Mouse (Mus musculus) kidney, postnatal 0 days (tissue): ENCODE data around the gene Sik3. TPM values are rescaled to one million over a fixed set of nuclear protein-coding genes. Genes with fewer than 3 reads are reported as not detected.

Experiments used
- ATAC-seq: fragments of 200-750 bp; cut with Nextera tagmentation; replicated peaks from 2 replicates; pipeline ENCODE4 v1.8.0; 2017; ENCODE audit warnings: low read depth, moderate number of reproducible peaks, moderate TSS enrichment, moderate library complexity; ENCODE audit not compliant: low FRiP score
- DNase-seq: peaks from one replicate; pipeline ENCODE4 v3.0.0-alpha.2; 2016; ENCODE audit warnings: low spot score
- H3K27ac ChIP-seq: fragments of 300-500 bp; sonication (generic); 2 replicates; pipeline ENCODE4 v1.5.1; 2014; ENCODE audit warnings: mild to moderate bottlenecking
- H3K27me3 ChIP-seq: fragments of 300-500 bp; sonication (generic); 2 replicates; pipeline ENCODE4 v1.6.1; 2014; ENCODE audit warnings: low read length, mixed read lengths; ENCODE audit not compliant: insufficient read depth
- H3K36me3 ChIP-seq: fragments of 300-500 bp; sonication (generic); 2 replicates; pipeline ENCODE4 v1.6.1; 2014; ENCODE audit warnings: low read length, mixed read lengths; ENCODE audit not compliant: insufficient read depth
- H3K4me1 ChIP-seq: fragments of 300-500 bp; sonication (generic); replicated peaks from 2 replicates; pipeline ENCODE4 v1.6.1; 2014; ENCODE audit warnings: antibody characterized with exemption, low read length, mixed read lengths; ENCODE audit not compliant: insufficient read depth
- H3K4me2 ChIP-seq: fragments of 300-500 bp; sonication (generic); 2 replicates; pipeline ENCODE4 v1.6.1; 2014; ENCODE audit warnings: mild to moderate bottlenecking, low read length, moderate library complexity, mixed read lengths
- H3K4me3 ChIP-seq: fragments of 300-500 bp; sonication (generic); replicated peaks from 2 replicates; pipeline ENCODE4 v1.5.1; 2014; ENCODE audit warnings: low read depth, low read length
- H3K9ac ChIP-seq: fragments of 300-500 bp; sonication (generic); 2 replicates; pipeline ENCODE4 v1.6.1; 2014; ENCODE audit warnings: low read depth, low read length
- H3K9me3 ChIP-seq: fragments of 300-500 bp; sonication (generic); replicated peaks from 2 replicates; pipeline ENCODE4 v1.6.1; 2016; ENCODE audit warnings: low read length, inconsistent platforms, mixed read lengths
- CTCF ChIP-seq: IDR thresholded peaks from 2 replicates; pipeline ENCODE4 v1.5.1; 2016; ENCODE audit warnings: antibody characterized with exemption, low read depth, mild to moderate bottlenecking, moderate library complexity
- WGBS: fragments of 180-500 bp; shearing (Covaris S2); extraction: QIAGEN DNeasy Blood & Tissue Kit; methylation state at CpG from one replicate; pipeline ENCODE4 v1.1.7; 2014; 5-methylcytosine and 5-hydroxymethylcytosine counted together
- polyA plus RNA-seq: library from polyadenylated mRNA; unstranded; fragments of >200 nt; fragmentation: Nextera tagmentation; extraction: Ambion mirVana; gene quantifications from 2 replicates; pipeline ENCODE4 v1.2.1, GENCODE M21; 2015

Gene Sik3
- polyA plus RNA-seq, 1 experiment from 2014 or later, result 12.5 TPM

GRCm38 (mm10) chr9:46060249-46060648 is 47.6 kb downstream of the Sik3 start:
- no peak for TF ChIP-seq CTCF
- Histone ChIP-seq H3K27me3 (no peaks in the 10 kb centered on the region), H3K4me3 (no peak overlapping the region), H3K9ac (no peak overlapping the region), H3K4me2 (no peak overlapping the region), H3K36me3 (no peaks in the 10 kb centered on the region), H3K9me3 (no peaks in the 10 kb centered on the region), H3K27ac (no peak overlapping the region), H3K4me1 (peaks cover 2% of the 10 kb centered on the region; the same call in 1 of the 2 replicates)
- no peak for DNase-seq
- no peak for ATAC-seq
- WGBS, result 68% methylated on average over 2 of the region's 2 CpGs

GRCm38 (mm10) chr9:46061696-46062425 is 49.2 kb downstream of the Sik3 start:
- no peak for DNase-seq
- Histone ChIP-seq H3K9ac (no peak overlapping the region), H3K4me1 (peaks cover 2% of the 10 kb centered on the region; the same call in 1 of the 2 replicates), H3K27me3 (no peaks in the 10 kb centered on the region), H3K4me3 (no peak overlapping the region), H3K9me3 (no peaks in the 10 kb centered on the region), H3K36me3 (no peaks in the 10 kb centered on the region), H3K27ac (peak overlapping the region; percentile 21; the same call in 1 of the 2 replicates), H3K4me2 (no peak overlapping the region)
- no peak for ATAC-seq
- WGBS, result 56% methylated on average over 9 of the region's 9 CpGs
- TF ChIP-seq CTCF, result no peak

- H3K27ac ChIP-seq, result no peak overlapping the region
- 88% methylated on average over 7 of the region's 7 CpGs for WGBS
- H3K4me2 ChIP-seq, result no peak overlapping the region
- H3K9ac ChIP-seq, result no peak overlapping the region
- H3K36me3 ChIP-seq, result no peaks in the 10 kb centered on the region
- no peaks in the 10 kb centered on the region for H3K9me3 ChIP-seq
- ATAC-seq, result no peak
- H3K27me3 ChIP-seq, result no peaks in the 10 kb centered on the region
- DNase-seq, result no peak
- TF ChIP-seq CTCF, result no peak
- H3K4me1 ChIP-seq, result peaks cover 10% of the 10 kb centered on the region; the same call in 1 of the 2 replicates
- H3K4me3 ChIP-seq, result no peak overlapping the region
These were observed 51.7 kb downstream of the Sik3 start for GRCm38 (mm10) chr9:46064331-46064730.

- ATAC-seq (no peak), DNase-seq (no peak)
- Histone ChIP-seq H3K36me3 (no peaks in the 10 kb centered on the region), H3K4me3 (no peak overlapping the region), H3K4me1 (peaks cover 12% of the 10 kb centered on the region; the same call in 1 of the 2 replicates), H3K4me2 (no peak overlapping the region), H3K27me3 (no peaks in the 10 kb centered on the region), H3K27ac (no peak overlapping the region), H3K9me3 (no peaks in the 10 kb centered on the region), H3K9ac (no peak overlapping the region)
- no peak for TF ChIP-seq CTCF
- WGBS, result 77% methylated on average over 4 of the region's 4 CpGs
These were observed 54.1 kb downstream of the Sik3 start for GRCm38 (mm10) chr9:46066711-46067110.

DNA sequence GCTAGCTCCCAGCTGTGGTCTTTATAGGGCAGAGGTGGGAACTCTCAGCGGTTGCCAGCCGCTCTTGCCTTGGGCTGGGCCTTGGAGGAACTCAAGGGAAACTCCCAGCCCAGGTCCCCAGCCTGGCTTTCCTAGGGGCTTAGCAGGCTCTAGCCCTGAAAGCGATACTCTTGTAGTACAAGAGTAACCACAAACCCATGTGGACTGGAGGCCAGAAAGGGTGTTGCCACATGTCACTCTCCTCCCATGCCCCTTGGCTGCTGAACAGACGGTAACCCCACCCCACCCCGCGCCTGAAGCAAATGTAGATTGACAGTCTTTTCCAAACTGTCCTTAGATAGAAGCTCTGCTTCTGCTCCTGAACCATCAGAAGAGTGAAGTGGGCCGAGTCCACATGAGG is 55.1 kb downstream of the Sik3 start:
- no peak for ATAC-seq
- H3K36me3 ChIP-seq, result no peaks in the 10 kb centered on the region
- H3K27ac ChIP-seq, result no peak overlapping the region
- DNase-seq, result peak; percentile 50
- no peak for TF ChIP-seq CTCF
- H3K9me3 ChIP-seq, result no peaks in the 10 kb centered on the region
- H3K4me1 ChIP-seq, result peaks cover 12% of the 10 kb centered on the region; the same call in 1 of the 2 replicates
- no peak overlapping the region for H3K4me3 ChIP-seq
- WGBS, result 41% methylated on average over 7 of the region's 7 CpGs
- H3K27me3 ChIP-seq, result no peaks in the 10 kb centered on the region
- H3K4me2 ChIP-seq, result no peak overlapping the region
- H3K9ac ChIP-seq, result no peak overlapping the region

DNA sequence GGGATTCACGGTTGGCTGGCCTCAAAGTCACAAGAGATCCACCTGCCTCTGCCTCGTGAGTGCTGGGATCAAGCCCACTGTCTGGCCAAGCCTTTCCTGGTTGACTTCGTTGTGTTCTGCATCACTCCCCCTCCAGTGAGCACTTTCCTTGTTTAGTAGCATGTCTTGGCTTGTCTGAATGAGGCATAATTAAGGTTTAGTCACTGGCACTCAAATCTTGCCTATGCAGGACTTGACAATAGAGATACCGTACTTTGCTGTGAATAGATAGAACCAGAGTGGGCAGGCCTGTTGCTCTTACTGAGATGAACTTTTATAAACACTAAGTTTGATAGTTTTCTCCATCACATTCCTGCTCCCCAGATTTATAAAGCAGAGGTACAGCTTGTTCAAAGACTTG is 56.4 kb downstream of the Sik3 start:
- peaks cover 12% of the 10 kb centered on the region; the same call in 1 of the 2 replicates for H3K4me1 ChIP-seq
- H3K9me3 ChIP-seq, result no peaks in the 10 kb centered on the region
- no peak overlapping the region for H3K4me2 ChIP-seq
- H3K9ac ChIP-seq, result no peak overlapping the region
- ATAC-seq, result no peak
- TF ChIP-seq CTCF, result no peak
- 80% methylated on average over 4 of the region's 4 CpGs for WGBS
- H3K27ac ChIP-seq, result no peak overlapping the region
- no peak for DNase-seq
- no peak overlapping the region for H3K4me3 ChIP-seq
- H3K36me3 ChIP-seq, result no peaks in the 10 kb centered on the region
- H3K27me3 ChIP-seq, result no peaks in the 10 kb centered on the region
